Mouse (Mus musculus) mouse trophoblast stem cell (cell line): ENCODE measurements around the gene Itgb1bp1.

Source experiments
- in situ Hi-C, 2 experiments: fragments of 300-500 bp; cut with MseI, MboI; formaldehyde crosslinking; loops; 2 replicates in 1 of 2; 3 replicates in 1 of 2; pipeline ENCODE4 v1.15.1; 2025

Itgb1bp1 gene

GRCm38 (mm10) chr12:21301932-21302331, 15.8 kb upstream of the Itgb1bp1 start:
- in situ Hi-C loops = no loop called here

- in situ Hi-C loops = no loop called here
Measured at GRCm38 (mm10) chr12:21301324-21301723, 15.2 kb upstream of the Itgb1bp1 start.

GRCm38 (mm10) chr12:21298856-21299255, 12.8 kb upstream of the Itgb1bp1 start:
- in situ Hi-C loops = no loop called here

- in situ Hi-C loops = no loop called here
Measured at GRCm38 (mm10) chr12:21289651-21290050, 3.6 kb upstream of the Itgb1bp1 start.

- in situ Hi-C loops = no loop called here
Measured at GRCm38 (mm10) chr12:21288716-21289395, 2.8 kb upstream of the Itgb1bp1 start.

GRCm38 (mm10) chr12:21286712-21287650, 897 bp upstream of the Itgb1bp1 start:
- in situ Hi-C loops = no loop called here

GRCm38 (mm10) chr12:21285508-21286242, 409 bp downstream of the Itgb1bp1 start:
- in situ Hi-C loops = no loop called here

- in situ Hi-C loops = no loop called here
Measured at GRCm38 (mm10) chr12:21284761-21285441, 1.2 kb downstream of the Itgb1bp1 start, which contains the start of gene Cpsf3. TSS of gene Cpsf3 (plus strand) at chr12:21285391.

GRCm38 (mm10) chr12:21277352-21277864, 8.7 kb downstream of the Itgb1bp1 start:
- in situ Hi-C loops = no loop called here

GRCm38 (mm10) chr12:21274446-21274845, 11.6 kb downstream of the Itgb1bp1 start:
- in situ Hi-C loops = no loop called here

- in situ Hi-C loops = no loop called here
Measured at GRCm38 (mm10) chr12:21268083-21268616, 17.9 kb downstream of the Itgb1bp1 start.

GRCm38 (mm10) chr12:21266784-21267098, 19.3 kb downstream of the Itgb1bp1 start:
- in situ Hi-C loops = no loop called here

GRCm38 (mm10) chr12:21265946-21266783, 19.9 kb downstream of the Itgb1bp1 start:
- in situ Hi-C loops = no loop called here

GRCm38 (mm10) chr12:21265501-21265900, 20.6 kb downstream of the Itgb1bp1 start:
- in situ Hi-C loops = no loop called here

- in situ Hi-C loops = no loop called here
Measured at GRCm38 (mm10) chr12:21264970-21265369, 21.1 kb downstream of the Itgb1bp1 start.

GRCm38 (mm10) chr12:21264241-21264640, 21.8 kb downstream of the Itgb1bp1 start:
- in situ Hi-C loops = no loop called here

- in situ Hi-C loops = no loop called here
Measured at GRCm38 (mm10) chr12:21263256-21263655, 22.8 kb downstream of the Itgb1bp1 start.

GRCm38 (mm10) chr12:21261521-21261920, 24.6 kb downstream of the Itgb1bp1 start:
- in situ Hi-C loops = no loop called here

- in situ Hi-C loops = no loop called here
Measured at GRCm38 (mm10) chr12:21260494-21261256, 25.4 kb downstream of the Itgb1bp1 start.
